Mouse (Mus musculus): ENCODE results near the gene Flvcr1. TPM values are rescaled to one million over a fixed set of nuclear protein-coding genes. Genes with fewer than 3 reads are reported as not detected.
A peak's percentile ranks its signal among the peaks of the same experiment; 100 is the strongest.

Flvcr1 gene
- polyA plus RNA-seq, 1 experiment from 2014 or later = 2.9 TPM

GRCm38 (mm10) chr1:191019803-191020202 is 6.2 kb downstream of the Flvcr1 start:
- Histone ChIP-seq H3K27me3 (ENCODE audit: control insufficient read depth, insufficient read depth, low read length) (no peaks in the 10 kb centered on the region), H3K4me1 (replicated peaks; ENCODE audit: control insufficient read depth, insufficient read depth) (peaks cover 2% of the 10 kb centered on the region), H3K4me2 (replicated peaks; ENCODE audit: low read depth) (no peak overlapping the region), H3K36me3 (ENCODE audit: control insufficient read depth, insufficient read depth, low read length) (0 out of 2 replicates have a peak, but pooled peaks cover 5% of the 10 kb centered on the region), H3K4me3 (ENCODE audit: low read depth, low read length) (no peak overlapping the region), H3K27ac (replicated peaks) (no peak overlapping the region), H3K9ac (ENCODE audit: low read length) (no peak overlapping the region), H3K9me3 (ENCODE audit: control insufficient read depth, low read length) (no peaks in the 10 kb centered on the region)
- 93% methylated on average over 5 of the region's 5 CpGs for WGBS
- DNase-seq (ENCODE audit: low spot score) = no peak
- ATAC-seq (ENCODE audit: low FRiP score, low TSS enrichment) = no peak
- TF ChIP-seq EP300 (optimal IDR thresholded peaks at IDR 0.05) = no peak
- TF ChIP-seq CTCF (IDR thresholded peaks at IDR 0.05; ENCODE audit: low read depth) = no peak

GRCm38 (mm10) chr1:191014271-191014670 is 11.7 kb downstream of the Flvcr1 start:
- WGBS = 97% methylated on average over 3 of the region's 3 CpGs
- H3K27ac ChIP-seq (replicated peaks) = no peak overlapping the region
- ATAC-seq (ENCODE audit: low FRiP score, low TSS enrichment) = no peak

GRCm38 (mm10) chr1:191008707-191009106 is 17.3 kb downstream of the Flvcr1 start:
- over 99% methylated on average over 5 of the region's 5 CpGs for WGBS
- peak; percentile 46 for TF ChIP-seq CTCF (IDR thresholded peaks at IDR 0.05; ENCODE audit: low read depth)
- no peak for TF ChIP-seq EP300 (optimal IDR thresholded peaks at IDR 0.05)

More at GRCm38 (mm10) chr1:191014271-191014670, 11.7 kb downstream of the Flvcr1 start:
- Histone ChIP-seq H3K4me3 (ENCODE audit: low read depth, low read length) (no peak overlapping the region), H3K4me1 (replicated peaks; ENCODE audit: control insufficient read depth, insufficient read depth) (no peaks in the 10 kb centered on the region), H3K27me3 (ENCODE audit: control insufficient read depth, insufficient read depth, low read length) (no peaks in the 10 kb centered on the region), H3K36me3 (ENCODE audit: control insufficient read depth, insufficient read depth, low read length) (no peaks in the 10 kb centered on the region; the same call in 1 of the 2 replicates), H3K9ac (ENCODE audit: low read length) (no peak overlapping the region), H3K9me3 (ENCODE audit: control insufficient read depth, low read length) (no peaks in the 10 kb centered on the region), H3K4me2 (replicated peaks; ENCODE audit: low read depth) (no peak overlapping the region)
- TF ChIP-seq EP300 (optimal IDR thresholded peaks at IDR 0.05) (no peak), CTCF (IDR thresholded peaks at IDR 0.05; ENCODE audit: low read depth) (no peak)
- no peak for DNase-seq (ENCODE audit: low spot score)

GRCm38 (mm10) chr1:191002201-191002600 is 23.8 kb downstream of the Flvcr1 start:
- Histone ChIP-seq H3K27ac (replicated peaks) (no peak overlapping the region), H3K27me3 (ENCODE audit: control insufficient read depth, insufficient read depth, low read length) (no peaks in the 10 kb centered on the region), H3K9me3 (ENCODE audit: control insufficient read depth, low read length) (no peaks in the 10 kb centered on the region), H3K9ac (ENCODE audit: low read length) (no peak overlapping the region), H3K4me1 (replicated peaks; ENCODE audit: control insufficient read depth, insufficient read depth) (no peaks in the 10 kb centered on the region), H3K4me3 (ENCODE audit: low read depth, low read length) (no peak overlapping the region), H3K4me2 (replicated peaks; ENCODE audit: low read depth) (no peak overlapping the region), H3K36me3 (ENCODE audit: control insufficient read depth, insufficient read depth, low read length) (peaks cover 2% of the 10 kb centered on the region; the same call in 1 of the 2 replicates)
- WGBS = 64% methylated on average over 6 of the region's 6 CpGs
- ATAC-seq (ENCODE audit: low FRiP score, low TSS enrichment) (no peak), DNase-seq (ENCODE audit: low spot score) (no peak)
- TF ChIP-seq CTCF (IDR thresholded peaks at IDR 0.05; ENCODE audit: low read depth) (peak; percentile 70), EP300 (optimal IDR thresholded peaks at IDR 0.05) (no peak)

More at GRCm38 (mm10) chr1:191008707-191009106, 17.3 kb downstream of the Flvcr1 start:
- no peaks in the 10 kb centered on the region for H3K27me3 ChIP-seq (ENCODE audit: control insufficient read depth, insufficient read depth, low read length)
- H3K9me3 ChIP-seq (ENCODE audit: control insufficient read depth, low read length) = no peaks in the 10 kb centered on the region
- no peak overlapping the region for H3K27ac ChIP-seq (replicated peaks)
- H3K4me1 ChIP-seq (replicated peaks; ENCODE audit: control insufficient read depth, insufficient read depth) = no peaks in the 10 kb centered on the region
- H3K4me2 ChIP-seq (replicated peaks; ENCODE audit: low read depth) = no peak overlapping the region
- H3K36me3 ChIP-seq (ENCODE audit: control insufficient read depth, insufficient read depth, low read length) = peaks cover 8% of the 10 kb centered on the region
- no peak overlapping the region for H3K4me3 ChIP-seq (ENCODE audit: low read depth, low read length)
- ATAC-seq (ENCODE audit: low FRiP score, low TSS enrichment) (no peak), DNase-seq (ENCODE audit: low spot score) (no peak)
- H3K9ac ChIP-seq (ENCODE audit: low read length) = no peak overlapping the region

- Histone ChIP-seq H3K4me3 (ENCODE audit: low read depth, low read length) (no peak overlapping the region), H3K9ac (ENCODE audit: low read length) (no peak overlapping the region), H3K27me3 (ENCODE audit: control insufficient read depth, insufficient read depth, low read length) (no peaks in the 10 kb centered on the region), H3K27ac (replicated peaks) (no peak overlapping the region), H3K4me2 (replicated peaks; ENCODE audit: low read depth) (no peak overlapping the region), H3K36me3 (ENCODE audit: control insufficient read depth, insufficient read depth, low read length) (no peaks in the 10 kb centered on the region), H3K9me3 (ENCODE audit: control insufficient read depth, low read length) (no peaks in the 10 kb centered on the region), H3K4me1 (replicated peaks; ENCODE audit: control insufficient read depth, insufficient read depth) (no peaks in the 10 kb centered on the region)
- 80% methylated on average over 3 of the region's 3 CpGs for WGBS
- TF ChIP-seq EP300 (optimal IDR thresholded peaks at IDR 0.05) (no peak), CTCF (IDR thresholded peaks at IDR 0.05; ENCODE audit: low read depth) (no peak)
- no peak for ATAC-seq (ENCODE audit: low FRiP score, low TSS enrichment)
- DNase-seq (ENCODE audit: low spot score) = no peak
Measured at GRCm38 (mm10) chr1:191000686-191001085, 25.3 kb downstream of the Flvcr1 start.

- Histone ChIP-seq H3K4me2 (replicated peaks; ENCODE audit: low read depth) (no peak overlapping the region), H3K4me1 (replicated peaks; ENCODE audit: control insufficient read depth, insufficient read depth) (no peaks in the 10 kb centered on the region), H3K9ac (ENCODE audit: low read length) (no peak overlapping the region), H3K27me3 (ENCODE audit: control insufficient read depth, insufficient read depth, low read length) (no peaks in the 10 kb centered on the region), H3K4me3 (ENCODE audit: low read depth, low read length) (no peak overlapping the region), H3K27ac (replicated peaks) (no peak overlapping the region), H3K9me3 (ENCODE audit: control insufficient read depth, low read length) (no peaks in the 10 kb centered on the region), H3K36me3 (ENCODE audit: control insufficient read depth, insufficient read depth, low read length) (no peaks in the 10 kb centered on the region)
- no peak for ATAC-seq (ENCODE audit: low FRiP score, low TSS enrichment)
- no peak for TF ChIP-seq EP300 (optimal IDR thresholded peaks at IDR 0.05)
- no peak for TF ChIP-seq CTCF (IDR thresholded peaks at IDR 0.05; ENCODE audit: low read depth)
- DNase-seq (ENCODE audit: low spot score) = no peak
- WGBS = 72% methylated on average over 1 of the region's 1 CpGs
Measured at GRCm38 (mm10) chr1:190998027-190998426, 27.9 kb downstream of the Flvcr1 start.

Measured in stomach, postnatal 0 days (tissue).